Mouse (Mus musculus): ENCODE data around the gene Chm. TPM values are rescaled to one million over a fixed set of nuclear protein-coding genes. Genes with fewer than 3 reads are reported as not detected.
"Not testable (repeated sequence)": the region's sequence is repeated elsewhere in the genome, so short reads cannot be mapped to it uniquely, and the experiment has no call there.

Chm gene
- polyA plus RNA-seq (2014; fragmentation: Nextera tagmentation; extraction: Ambion mirVana), result 18.5 and 20.4 TPM in 2 replicates

DNA sequence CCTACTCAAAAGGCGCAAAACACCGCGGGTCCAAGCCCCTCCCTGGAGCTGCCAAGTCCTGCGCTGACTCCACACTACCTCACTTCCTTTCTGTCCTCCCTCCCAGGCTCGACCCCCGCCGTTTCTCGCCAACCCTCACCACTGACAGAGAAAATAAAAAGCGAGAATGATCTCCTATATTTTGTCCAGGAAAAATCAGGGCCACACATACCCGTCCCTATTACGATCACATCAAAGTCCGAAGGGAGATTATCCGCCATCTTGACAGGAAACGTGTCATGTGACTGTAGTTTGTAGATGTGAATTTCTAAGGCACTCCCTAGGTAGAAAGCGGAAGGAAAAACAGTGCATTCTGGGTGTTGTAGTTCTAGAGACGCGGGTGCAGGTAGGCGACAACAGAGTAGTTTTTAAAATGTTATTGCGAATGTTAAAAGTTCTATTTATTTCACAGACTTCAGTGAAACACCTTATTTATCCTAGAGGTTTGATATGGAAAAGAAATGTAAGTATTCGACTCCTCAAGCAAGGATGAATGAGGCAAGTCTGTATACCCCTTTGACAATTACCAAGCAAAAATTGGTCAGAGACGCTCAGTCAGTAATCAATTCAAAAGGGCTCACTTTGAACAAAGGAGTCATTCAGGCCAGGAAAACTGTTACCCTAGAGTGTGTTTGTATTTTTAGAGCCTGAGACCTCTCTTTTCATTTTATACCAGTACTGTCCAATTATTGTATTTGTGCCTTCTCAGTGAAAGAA, at the start of gene Chm:
Gene Chm, minus strand, starts transcription at position 288 of the 756 bp plus-strand sequence.
- DNase-seq (ENCODE audit: low spot score), result peak; percentile 87
- H3K4me2 ChIP-seq (ENCODE audit: low read depth, low read length), result peak within 1 kb of the TSS; percentile 32
- WGBS, result 13% methylated on average over 21 of the region's 21 CpGs
- peak within 1 kb of the TSS; percentile 50 for H3K9ac ChIP-seq (replicated peaks; ENCODE audit: low read length)
- H3K4me1 ChIP-seq (ENCODE audit: control insufficient read depth, insufficient read depth, low read length), result no peaks in the 10 kb centered on the region
- H3K36me3 ChIP-seq (replicated peaks; ENCODE audit: control insufficient read depth, insufficient read depth, low read depth, low read length), result no peaks in the 10 kb centered on the region
- no peak within 1 kb of the TSS for H3K27ac ChIP-seq (replicated peaks; ENCODE audit: low read depth, low read length)
- peak; percentile 96 for ATAC-seq (replicated peaks; ENCODE audit: insufficient number of reproducible peaks, low FRiP score, low TSS enrichment, low read depth)
- H3K9me3 ChIP-seq (replicated peaks; ENCODE audit: control insufficient read depth, low read length), result no peaks in the 10 kb centered on the region
- H3K4me3 ChIP-seq (ENCODE audit: low read depth, low read length), result peak within 1 kb of the TSS; percentile 46
- no peaks in the 10 kb centered on the region for H3K27me3 ChIP-seq (ENCODE audit: control insufficient read depth, insufficient read depth, low read length)

DNA sequence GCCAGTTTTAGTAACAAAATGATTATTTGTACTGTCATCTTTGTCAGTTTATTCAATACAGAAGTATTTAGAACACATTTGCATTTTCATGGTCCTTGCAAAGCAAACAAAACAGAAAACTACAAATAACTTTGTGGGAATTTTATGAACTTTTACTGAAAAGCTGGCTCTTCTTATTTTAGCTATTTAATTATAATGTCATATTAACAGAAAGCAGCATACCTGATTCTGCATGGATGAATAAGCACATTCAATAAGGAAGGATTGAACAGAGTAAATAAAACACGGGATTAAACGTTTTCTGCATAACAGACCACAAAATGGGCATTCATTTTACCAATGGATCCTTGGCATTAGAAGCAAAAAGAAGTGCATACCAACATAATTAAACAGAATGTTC, 8.6 kb upstream of the Chm start:
- WGBS, result 47% methylated on average over 2 of the region's 2 CpGs

GRCm38 (mm10) chrX:113184569-113185229, 618 bp downstream of the Chm start:
- WGBS, result 23% methylated on average over 17 of the region's 17 CpGs
- no peaks in the 10 kb centered on the region for H3K27me3 ChIP-seq (ENCODE audit: control insufficient read depth, insufficient read depth, low read length)
- H3K36me3 ChIP-seq (replicated peaks; ENCODE audit: control insufficient read depth, insufficient read depth, low read depth, low read length), result no peaks in the 10 kb centered on the region
- H3K4me1 ChIP-seq (ENCODE audit: control insufficient read depth, insufficient read depth, low read length), result no peaks in the 10 kb centered on the region
- H3K9ac ChIP-seq (replicated peaks; ENCODE audit: low read length), result peak overlapping the region; percentile 50
- peak overlapping the region; percentile 32 for H3K4me2 ChIP-seq (ENCODE audit: low read depth, low read length)
- no peak overlapping the region for H3K27ac ChIP-seq (replicated peaks; ENCODE audit: low read depth, low read length)
- no peaks in the 10 kb centered on the region for H3K9me3 ChIP-seq (replicated peaks; ENCODE audit: control insufficient read depth, low read length)
- ATAC-seq (replicated peaks; ENCODE audit: insufficient number of reproducible peaks, low FRiP score, low TSS enrichment, low read depth) (no peak), DNase-seq (ENCODE audit: low spot score) (no peak)
- peak overlapping the region; percentile 46 for H3K4me3 ChIP-seq (ENCODE audit: low read depth, low read length)

More for the DNA sequence above, 8.6 kb upstream of the Chm start:
- H3K4me3 ChIP-seq (ENCODE audit: low read depth, low read length), result no peak overlapping the region
- no peaks in the 10 kb centered on the region for H3K36me3 ChIP-seq (replicated peaks; ENCODE audit: control insufficient read depth, insufficient read depth, low read depth, low read length)
- no peaks in the 10 kb centered on the region for H3K27me3 ChIP-seq (ENCODE audit: control insufficient read depth, insufficient read depth, low read length)
- H3K4me2 ChIP-seq (ENCODE audit: low read depth, low read length), result no peak overlapping the region
- no peaks in the 10 kb centered on the region for H3K9me3 ChIP-seq (replicated peaks; ENCODE audit: control insufficient read depth, low read length)
- no peak for DNase-seq (ENCODE audit: low spot score)
- ATAC-seq (replicated peaks; ENCODE audit: insufficient number of reproducible peaks, low FRiP score, low TSS enrichment, low read depth), result no peak
- no peaks in the 10 kb centered on the region for H3K4me1 ChIP-seq (ENCODE audit: control insufficient read depth, insufficient read depth, low read length)
- H3K9ac ChIP-seq (replicated peaks; ENCODE audit: low read length), result no peak overlapping the region
- no peak overlapping the region for H3K27ac ChIP-seq (replicated peaks; ENCODE audit: low read depth, low read length)

DNA sequence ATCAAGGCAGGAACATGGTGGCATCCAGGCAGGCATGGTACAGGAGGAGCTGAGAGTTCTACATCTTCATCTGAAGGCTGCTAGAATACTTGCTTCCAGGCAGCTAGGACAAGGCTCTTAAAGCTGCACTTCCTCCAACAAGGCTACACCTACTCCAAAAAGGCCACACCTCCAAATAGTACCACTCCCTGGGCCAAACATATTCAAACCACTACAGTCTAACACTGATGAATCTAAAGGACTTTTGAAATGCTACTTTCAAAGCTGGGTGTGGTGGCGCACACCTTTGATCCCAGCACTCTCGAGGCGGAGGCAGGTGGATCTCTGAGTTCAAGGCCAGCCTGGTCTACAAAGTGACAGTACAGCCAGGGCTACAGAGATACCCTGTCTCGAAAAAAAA, 4.5 kb downstream of the Chm start:
- H3K27me3 ChIP-seq (ENCODE audit: control insufficient read depth, insufficient read depth, low read length); ATAC-seq (replicated peaks; ENCODE audit: insufficient number of reproducible peaks, low FRiP score, low TSS enrichment, low read depth); DNase-seq (ENCODE audit: low spot score); H3K4me1 ChIP-seq (ENCODE audit: control insufficient read depth, insufficient read depth, low read length); H3K4me3 ChIP-seq (ENCODE audit: low read depth, low read length); H3K9ac ChIP-seq (replicated peaks; ENCODE audit: low read length); H3K4me2 ChIP-seq (ENCODE audit: low read depth, low read length); H3K9me3 ChIP-seq (replicated peaks; ENCODE audit: control insufficient read depth, low read length); H3K27ac ChIP-seq (replicated peaks; ENCODE audit: low read depth, low read length); H3K36me3 ChIP-seq (replicated peaks; ENCODE audit: control insufficient read depth, insufficient read depth, low read depth, low read length): not testable (repeated sequence)
- 94% methylated on average over 4 of the region's 4 CpGs for WGBS

GRCm38 (mm10) chrX:113172766-113173165, 12.6 kb downstream of the Chm start:
- Histone ChIP-seq H3K4me3 (ENCODE audit: low read depth, low read length) (no peak overlapping the region), H3K36me3 (replicated peaks; ENCODE audit: control insufficient read depth, insufficient read depth, low read depth, low read length) (no peaks in the 10 kb centered on the region), H3K9me3 (replicated peaks; ENCODE audit: control insufficient read depth, low read length) (no peaks in the 10 kb centered on the region), H3K27ac (replicated peaks; ENCODE audit: low read depth, low read length) (no peak overlapping the region), H3K4me1 (ENCODE audit: control insufficient read depth, insufficient read depth, low read length) (no peaks in the 10 kb centered on the region), H3K9ac (replicated peaks; ENCODE audit: low read length) (no peak overlapping the region), H3K4me2 (ENCODE audit: low read depth, low read length) (no peak overlapping the region), H3K27me3 (ENCODE audit: control insufficient read depth, insufficient read depth, low read length) (no peaks in the 10 kb centered on the region)
- ATAC-seq (replicated peaks; ENCODE audit: insufficient number of reproducible peaks, low FRiP score, low TSS enrichment, low read depth) (no peak), DNase-seq (ENCODE audit: low spot score) (no peak)
- 80% methylated on average over 2 of the region's 2 CpGs for WGBS

DNA sequence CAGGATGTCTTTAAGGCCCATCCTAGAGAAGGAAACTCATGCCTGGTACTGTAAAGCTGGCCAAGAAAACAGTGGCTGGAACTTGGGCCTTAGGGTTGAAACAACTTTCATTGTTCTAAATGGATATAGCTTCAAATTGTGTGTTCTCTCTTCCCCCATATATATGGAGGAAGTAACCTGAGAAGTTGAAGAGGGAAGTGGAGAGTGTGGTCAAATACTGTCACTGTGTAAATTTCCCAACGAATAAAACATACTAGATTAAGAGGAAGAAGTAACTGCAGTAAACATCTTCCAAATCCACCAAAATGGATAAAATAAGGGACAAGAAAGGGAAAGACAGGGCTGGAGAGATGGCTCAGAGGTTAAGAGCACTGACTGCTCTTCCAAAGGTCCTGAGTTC, 13.0 kb downstream of the Chm start:
- ATAC-seq (replicated peaks; ENCODE audit: insufficient number of reproducible peaks, low FRiP score, low TSS enrichment, low read depth) (no peak), DNase-seq (ENCODE audit: low spot score) (no peak)
- H3K9ac ChIP-seq (replicated peaks; ENCODE audit: low read length), result no peak overlapping the region
- no peaks in the 10 kb centered on the region for H3K4me1 ChIP-seq (ENCODE audit: control insufficient read depth, insufficient read depth, low read length)
- H3K9me3 ChIP-seq (replicated peaks; ENCODE audit: control insufficient read depth, low read length), result no peaks in the 10 kb centered on the region
- WGBS, result 67% methylated on average over 1 of the region's 1 CpGs
- H3K27me3 ChIP-seq (ENCODE audit: control insufficient read depth, insufficient read depth, low read length), result no peaks in the 10 kb centered on the region
- H3K36me3 ChIP-seq (replicated peaks; ENCODE audit: control insufficient read depth, insufficient read depth, low read depth, low read length), result no peaks in the 10 kb centered on the region
- H3K27ac ChIP-seq (replicated peaks; ENCODE audit: low read depth, low read length), result no peak overlapping the region
- H3K4me3 ChIP-seq (ENCODE audit: low read depth, low read length), result no peak overlapping the region
- H3K4me2 ChIP-seq (ENCODE audit: low read depth, low read length), result no peak overlapping the region

- H3K27ac ChIP-seq (replicated peaks; ENCODE audit: low read depth, low read length), result no peak overlapping the region
- DNase-seq (ENCODE audit: low spot score), result no peak
- no peaks in the 10 kb centered on the region for H3K36me3 ChIP-seq (replicated peaks; ENCODE audit: control insufficient read depth, insufficient read depth, low read depth, low read length)
- ATAC-seq (replicated peaks; ENCODE audit: insufficient number of reproducible peaks, low FRiP score, low TSS enrichment, low read depth), result no peak
- H3K27me3 ChIP-seq (ENCODE audit: control insufficient read depth, insufficient read depth, low read length), result no peaks in the 10 kb centered on the region
- H3K9ac ChIP-seq (replicated peaks; ENCODE audit: low read length), result no peak overlapping the region
- no peaks in the 10 kb centered on the region for H3K9me3 ChIP-seq (replicated peaks; ENCODE audit: control insufficient read depth, low read length)
- H3K4me1 ChIP-seq (ENCODE audit: control insufficient read depth, insufficient read depth, low read length), result no peaks in the 10 kb centered on the region
- H3K4me2 ChIP-seq (ENCODE audit: low read depth, low read length), result no peak overlapping the region
- WGBS, result 80% methylated on average over 3 of the region's 3 CpGs
- no peak overlapping the region for H3K4me3 ChIP-seq (ENCODE audit: low read depth, low read length)
Observed at GRCm38 (mm10) chrX:113160268-113160860, 25.0 kb downstream of the Chm start.

DNA sequence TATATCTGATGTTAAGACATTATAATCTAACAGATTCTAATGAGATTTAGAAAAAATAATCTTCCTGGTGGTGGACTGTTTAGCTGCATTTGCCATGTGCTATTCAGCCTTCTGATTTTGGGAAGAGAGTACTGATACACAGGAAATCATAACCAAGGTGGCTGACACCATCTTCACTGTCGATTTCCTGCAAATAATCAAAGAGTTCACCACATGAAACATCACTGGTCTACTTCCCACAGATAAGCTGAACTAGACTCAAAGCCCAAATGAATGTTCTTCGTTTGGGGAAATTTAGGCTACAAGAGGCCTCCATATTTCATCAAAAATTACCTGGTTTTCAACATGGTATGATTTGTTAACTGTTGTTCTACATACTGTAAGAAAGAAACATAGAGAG, 101.1 kb downstream of the Chm start:
- DNase-seq (ENCODE audit: low spot score) (no peak), ATAC-seq (replicated peaks; ENCODE audit: insufficient number of reproducible peaks, low FRiP score, low TSS enrichment, low read depth) (no peak)
- Histone ChIP-seq H3K9me3 (replicated peaks; ENCODE audit: control insufficient read depth, low read length) (no peaks in the 10 kb centered on the region), H3K4me1 (ENCODE audit: control insufficient read depth, insufficient read depth, low read length) (no peaks in the 10 kb centered on the region), H3K4me3 (ENCODE audit: low read depth, low read length) (no peak overlapping the region), H3K36me3 (replicated peaks; ENCODE audit: control insufficient read depth, insufficient read depth, low read depth, low read length) (no peaks in the 10 kb centered on the region), H3K4me2 (ENCODE audit: low read depth, low read length) (no peak overlapping the region), H3K27me3 (ENCODE audit: control insufficient read depth, insufficient read depth, low read length) (no peaks in the 10 kb centered on the region), H3K27ac (replicated peaks; ENCODE audit: low read depth, low read length) (no peak overlapping the region), H3K9ac (replicated peaks; ENCODE audit: low read length) (no peak overlapping the region)
- 79% methylated on average over 2 of the region's 2 CpGs for WGBS
